Mouse (Mus musculus) kidney, postnatal 0 days (tissue): Measurements from ENCODE around the gene Clec14a. TPM values are rescaled to one million over a fixed set of nuclear protein-coding genes. Genes with fewer than 3 reads are reported as not detected.

Experiments
- ATAC-seq: fragments of 200-750 bp; cut with Nextera tagmentation; replicated peaks from 2 replicates; pipeline ENCODE4 v1.8.0; 2017; ENCODE audit warnings: low read depth, moderate number of reproducible peaks, moderate TSS enrichment, moderate library complexity; ENCODE audit not compliant: low FRiP score
- DNase-seq: peaks from one replicate; pipeline ENCODE4 v3.0.0-alpha.2; 2016; ENCODE audit warnings: low spot score
- H3K27ac ChIP-seq: fragments of 300-500 bp; sonication (generic); 2 replicates; pipeline ENCODE4 v1.5.1; 2014; ENCODE audit warnings: mild to moderate bottlenecking
- H3K27me3 ChIP-seq: fragments of 300-500 bp; sonication (generic); 2 replicates; pipeline ENCODE4 v1.6.1; 2014; ENCODE audit warnings: low read length, mixed read lengths; ENCODE audit not compliant: insufficient read depth
- H3K36me3 ChIP-seq: fragments of 300-500 bp; sonication (generic); 2 replicates; pipeline ENCODE4 v1.6.1; 2014; ENCODE audit warnings: low read length, mixed read lengths; ENCODE audit not compliant: insufficient read depth
- H3K4me1 ChIP-seq: fragments of 300-500 bp; sonication (generic); replicated peaks from 2 replicates; pipeline ENCODE4 v1.6.1; 2014; ENCODE audit warnings: antibody characterized with exemption, low read length, mixed read lengths; ENCODE audit not compliant: insufficient read depth
- H3K4me2 ChIP-seq: fragments of 300-500 bp; sonication (generic); 2 replicates; pipeline ENCODE4 v1.6.1; 2014; ENCODE audit warnings: mild to moderate bottlenecking, low read length, moderate library complexity, mixed read lengths
- H3K4me3 ChIP-seq: fragments of 300-500 bp; sonication (generic); replicated peaks from 2 replicates; pipeline ENCODE4 v1.5.1; 2014; ENCODE audit warnings: low read depth, low read length
- H3K9ac ChIP-seq: fragments of 300-500 bp; sonication (generic); 2 replicates; pipeline ENCODE4 v1.6.1; 2014; ENCODE audit warnings: low read depth, low read length
- H3K9me3 ChIP-seq: fragments of 300-500 bp; sonication (generic); replicated peaks from 2 replicates; pipeline ENCODE4 v1.6.1; 2016; ENCODE audit warnings: low read length, inconsistent platforms, mixed read lengths
- CTCF ChIP-seq: IDR thresholded peaks from 2 replicates; pipeline ENCODE4 v1.5.1; 2016; ENCODE audit warnings: antibody characterized with exemption, low read depth, mild to moderate bottlenecking, moderate library complexity
- WGBS: fragments of 180-500 bp; shearing (Covaris S2); extraction: QIAGEN DNeasy Blood & Tissue Kit; methylation state at CpG from one replicate; pipeline ENCODE4 v1.1.7; 2014; 5-methylcytosine and 5-hydroxymethylcytosine counted together
- polyA plus RNA-seq: library from polyadenylated mRNA; unstranded; fragments of >200 nt; fragmentation: Nextera tagmentation; extraction: Ambion mirVana; gene quantifications from 2 replicates; pipeline ENCODE4 v1.2.1, GENCODE M21; 2015

Clec14a gene
- polyA plus RNA-seq, 1 experiment from 2014 or later, result 17.5 TPM

DNA sequence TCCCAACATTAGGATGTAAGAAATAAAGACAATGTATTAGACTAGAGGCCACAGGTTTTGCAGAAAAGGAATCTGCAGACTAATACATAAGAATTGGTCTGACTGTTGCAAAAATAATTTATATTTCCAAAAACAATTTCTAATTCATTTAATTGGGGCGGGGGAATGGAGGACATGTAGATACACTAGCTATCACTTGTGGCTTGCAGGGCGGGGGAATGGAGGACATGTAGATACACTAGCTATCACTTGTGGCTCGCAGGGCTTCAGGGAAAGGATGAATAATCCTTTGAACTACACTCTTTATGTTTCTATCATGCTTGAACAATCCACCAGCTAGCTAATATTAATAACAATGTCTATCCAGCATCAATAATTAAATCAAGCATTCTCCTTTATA is 50.0 kb downstream of the Clec14a start:
- no peaks in the 10 kb centered on the region for H3K4me1 ChIP-seq
- H3K27ac ChIP-seq, result no peak overlapping the region
- ATAC-seq, result no peak
- TF ChIP-seq CTCF, result no peak
- H3K36me3 ChIP-seq, result no peaks in the 10 kb centered on the region
- no peak overlapping the region for H3K4me3 ChIP-seq
- no peak for DNase-seq
- H3K4me2 ChIP-seq, result no peak overlapping the region
- H3K9ac ChIP-seq, result no peak overlapping the region
- 91% methylated on average over 3 of the region's 3 CpGs for WGBS
- no peaks in the 10 kb centered on the region for H3K27me3 ChIP-seq
- H3K9me3 ChIP-seq, result no peaks in the 10 kb centered on the region

DNA sequence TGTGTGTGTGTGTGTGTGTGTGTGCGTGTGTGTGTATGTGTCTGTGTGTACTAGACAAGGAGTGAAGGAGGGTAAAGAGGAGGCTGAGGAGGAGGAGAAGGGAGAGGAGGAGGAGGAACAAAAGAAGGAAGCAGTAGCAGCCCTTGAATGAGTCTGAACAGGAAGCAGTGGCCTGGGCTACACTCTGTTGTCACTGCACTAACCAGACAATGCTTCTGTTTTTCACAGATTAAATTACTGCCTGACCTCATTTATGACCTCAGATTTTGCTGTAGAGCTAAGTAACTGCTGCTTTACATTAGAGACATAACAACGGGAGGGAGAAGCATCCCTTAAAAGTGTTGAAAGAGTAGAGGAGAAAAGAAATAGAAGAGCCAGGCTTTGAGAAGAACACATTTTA is 52.9 kb downstream of the Clec14a start:
- DNase-seq (peak; percentile 13), ATAC-seq (no peak)
- WGBS, result 44% methylated on average over 2 of the region's 2 CpGs
- no peak for TF ChIP-seq CTCF
- peaks cover 22% of the 10 kb centered on the region for H3K27me3 ChIP-seq
- no peak overlapping the region for H3K9ac ChIP-seq
- no peaks in the 10 kb centered on the region for H3K36me3 ChIP-seq
- H3K9me3 ChIP-seq, result no peaks in the 10 kb centered on the region
- H3K4me3 ChIP-seq, result no peak overlapping the region
- H3K4me1 ChIP-seq, result peaks cover 18% of the 10 kb centered on the region
- H3K4me2 ChIP-seq, result no peak overlapping the region
- no peak overlapping the region for H3K27ac ChIP-seq

Other genes with a start within 250 kb of the Clec14a start
- 1.1 and 1.4 TPM in 2 replicates for gene Sstr1, start 57.5 kb downstream of the Clec14a start, polyA plus RNA-seq